Mouse (Mus musculus): ENCODE measurements at regions not wholly inside any gene's neighbourhood (a gene's known extent, or its start where the extent isn't known, plus 50 kb on each side); places are given as distances from the start of the nearest gene placed in this dataset.
A peak's percentile ranks its signal among the peaks of the same experiment; 100 is the strongest.

- no peak for TF ChIP-seq CTCF (IDR thresholded peaks at IDR 0.05; ENCODE audit: low read depth, low read length)
- no peak for TF ChIP-seq POLR2A (IDR thresholded peaks at IDR 0.05; ENCODE audit: extremely low read depth, insufficient read depth, low read length)
- DNase-seq (ENCODE audit: extremely low read depth, low read depth, low spot score) = no peak
- H3K36me3 ChIP-seq (ENCODE audit: control insufficient read depth, insufficient read depth, low read length) = no peaks in the 10 kb centered on the region
- peaks cover 7% of the 10 kb centered on the region; the same call in 1 of the 2 replicates for H3K4me1 ChIP-seq (ENCODE audit: control insufficient read depth, insufficient read depth, low read length)
- no peaks in the 10 kb centered on the region for H3K79me2 ChIP-seq (ENCODE audit: control insufficient read depth, insufficient read depth, low read length)
- H3K9ac ChIP-seq (ENCODE audit: low read depth, low read length) = no peak overlapping the region
- no peak overlapping the region for H3K4me3 ChIP-seq (ENCODE audit: insufficient read depth, low read depth, low read length)
- H3K27ac ChIP-seq (replicated peaks; ENCODE audit: insufficient read depth, low read depth, low read length) = no peak overlapping the region
- no peaks in the 10 kb centered on the region for H3K27me3 ChIP-seq (ENCODE audit: control insufficient read depth, insufficient read depth, low read length)
Measured at GRCm38 (mm10) chr8:116269393-116269792, 235.4 kb upstream of the Dynlrb2 start.

GRCm38 (mm10) chr8:116268685-116269084 is 236.1 kb upstream of the Dynlrb2 start:
- Histone ChIP-seq H3K27me3 (ENCODE audit: control insufficient read depth, insufficient read depth, low read length) (no peaks in the 10 kb centered on the region), H3K4me3 (ENCODE audit: insufficient read depth, low read depth, low read length) (no peak overlapping the region), H3K79me2 (ENCODE audit: control insufficient read depth, insufficient read depth, low read length) (no peaks in the 10 kb centered on the region), H3K9ac (ENCODE audit: low read depth, low read length) (no peak overlapping the region), H3K4me1 (ENCODE audit: control insufficient read depth, insufficient read depth, low read length) (peaks cover 7% of the 10 kb centered on the region; the same call in 1 of the 2 replicates), H3K27ac (replicated peaks; ENCODE audit: insufficient read depth, low read depth, low read length) (no peak overlapping the region), H3K36me3 (ENCODE audit: control insufficient read depth, insufficient read depth, low read length) (no peaks in the 10 kb centered on the region)
- no peak for TF ChIP-seq POLR2A (IDR thresholded peaks at IDR 0.05; ENCODE audit: extremely low read depth, insufficient read depth, low read length)
- no peak for TF ChIP-seq CTCF (IDR thresholded peaks at IDR 0.05; ENCODE audit: low read depth, low read length)
- no peak for DNase-seq (ENCODE audit: extremely low read depth, low read depth, low spot score)
- 88% methylated on average over 2 of the region's 2 CpGs for WGBS

GRCm38 (mm10) chr8:116268161-116268560 is 236.6 kb upstream of the Dynlrb2 start:
- TF ChIP-seq POLR2A (IDR thresholded peaks at IDR 0.05; ENCODE audit: extremely low read depth, insufficient read depth, low read length) (no peak), CTCF (IDR thresholded peaks at IDR 0.05; ENCODE audit: low read depth, low read length) (no peak)
- Histone ChIP-seq H3K27me3 (ENCODE audit: control insufficient read depth, insufficient read depth, low read length) (no peaks in the 10 kb centered on the region), H3K27ac (replicated peaks; ENCODE audit: insufficient read depth, low read depth, low read length) (no peak overlapping the region), H3K4me1 (ENCODE audit: control insufficient read depth, insufficient read depth, low read length) (peaks cover 7% of the 10 kb centered on the region; the same call in 1 of the 2 replicates), H3K36me3 (ENCODE audit: control insufficient read depth, insufficient read depth, low read length) (no peaks in the 10 kb centered on the region), H3K9ac (ENCODE audit: low read depth, low read length) (no peak overlapping the region; the same call in 1 of the 2 replicates), H3K79me2 (ENCODE audit: control insufficient read depth, insufficient read depth, low read length) (no peaks in the 10 kb centered on the region), H3K4me3 (ENCODE audit: insufficient read depth, low read depth, low read length) (no peak overlapping the region)
- peak; percentile 77 for DNase-seq (ENCODE audit: extremely low read depth, low read depth, low spot score)
- WGBS = 57% methylated on average over 9 of the region's 9 CpGs

GRCm38 (mm10) chr8:116267021-116267420 is 237.8 kb upstream of the Dynlrb2 start:
- no peak overlapping the region for H3K27ac ChIP-seq (replicated peaks; ENCODE audit: insufficient read depth, low read depth, low read length)
- no peak for DNase-seq (ENCODE audit: extremely low read depth, low read depth, low spot score)
- H3K4me1 ChIP-seq (ENCODE audit: control insufficient read depth, insufficient read depth, low read length) = peaks cover 7% of the 10 kb centered on the region; the same call in 1 of the 2 replicates
- 89% methylated on average over 4 of the region's 4 CpGs for WGBS
- H3K4me3 ChIP-seq (ENCODE audit: insufficient read depth, low read depth, low read length) = no peak overlapping the region
- H3K79me2 ChIP-seq (ENCODE audit: control insufficient read depth, insufficient read depth, low read length) = no peaks in the 10 kb centered on the region
- no peaks in the 10 kb centered on the region for H3K36me3 ChIP-seq (ENCODE audit: control insufficient read depth, insufficient read depth, low read length)
- H3K9ac ChIP-seq (ENCODE audit: low read depth, low read length) = no peak overlapping the region
- H3K27me3 ChIP-seq (ENCODE audit: control insufficient read depth, insufficient read depth, low read length) = no peaks in the 10 kb centered on the region
- no peak for TF ChIP-seq CTCF (IDR thresholded peaks at IDR 0.05; ENCODE audit: low read depth, low read length)

- WGBS = 55% methylated on average over 3 of the region's 3 CpGs
- peak; percentile 43 for DNase-seq (ENCODE audit: extremely low read depth, low read depth, low spot score)
Measured at GRCm38 (mm10) chr8:116265591-116265990, 239.2 kb upstream of the Dynlrb2 start.

GRCm38 (mm10) chr8:116264078-116264477 is 240.7 kb upstream of the Dynlrb2 start:
- no peak for TF ChIP-seq POLR2A (IDR thresholded peaks at IDR 0.05; ENCODE audit: extremely low read depth, insufficient read depth, low read length)
- no peak for TF ChIP-seq CTCF (IDR thresholded peaks at IDR 0.05; ENCODE audit: low read depth, low read length)
- H3K27me3 ChIP-seq (ENCODE audit: control insufficient read depth, insufficient read depth, low read length) = no peaks in the 10 kb centered on the region
- no peak for DNase-seq (ENCODE audit: extremely low read depth, low read depth, low spot score)
- peaks cover 7% of the 10 kb centered on the region; the same call in 1 of the 2 replicates for H3K4me1 ChIP-seq (ENCODE audit: control insufficient read depth, insufficient read depth, low read length)
- no peaks in the 10 kb centered on the region for H3K36me3 ChIP-seq (ENCODE audit: control insufficient read depth, insufficient read depth, low read length)
- H3K79me2 ChIP-seq (ENCODE audit: control insufficient read depth, insufficient read depth, low read length) = no peaks in the 10 kb centered on the region
- no peak overlapping the region for H3K4me3 ChIP-seq (ENCODE audit: insufficient read depth, low read depth, low read length)
- H3K9ac ChIP-seq (ENCODE audit: low read depth, low read length) = no peak overlapping the region
- 92% methylated on average over 3 of the region's 3 CpGs for WGBS
- no peak overlapping the region for H3K27ac ChIP-seq (replicated peaks; ENCODE audit: insufficient read depth, low read depth, low read length)

More at GRCm38 (mm10) chr8:116265591-116265990, 239.2 kb upstream of the Dynlrb2 start:
- Histone ChIP-seq H3K4me3 (ENCODE audit: insufficient read depth, low read depth, low read length) (no peak overlapping the region), H3K36me3 (ENCODE audit: control insufficient read depth, insufficient read depth, low read length) (no peaks in the 10 kb centered on the region), H3K27me3 (ENCODE audit: control insufficient read depth, insufficient read depth, low read length) (no peaks in the 10 kb centered on the region), H3K27ac (replicated peaks; ENCODE audit: insufficient read depth, low read depth, low read length) (no peak overlapping the region), H3K9ac (ENCODE audit: low read depth, low read length) (no peak overlapping the region), H3K79me2 (ENCODE audit: control insufficient read depth, insufficient read depth, low read length) (no peaks in the 10 kb centered on the region), H3K4me1 (ENCODE audit: control insufficient read depth, insufficient read depth, low read length) (peaks cover 7% of the 10 kb centered on the region; the same call in 1 of the 2 replicates)
- no peak for TF ChIP-seq CTCF (IDR thresholded peaks at IDR 0.05; ENCODE audit: low read depth, low read length)
- TF ChIP-seq POLR2A (IDR thresholded peaks at IDR 0.05; ENCODE audit: extremely low read depth, insufficient read depth, low read length) = no peak

Data from liver, adult 2 months (tissue).